Mouse (Mus musculus): ENCODE data around the gene Skap1. TPM values are rescaled to one million over a fixed set of nuclear protein-coding genes. Genes with fewer than 3 reads are reported as not detected.

Skap1 gene
- polyA plus RNA-seq, 1 experiment = not detected

DNA sequence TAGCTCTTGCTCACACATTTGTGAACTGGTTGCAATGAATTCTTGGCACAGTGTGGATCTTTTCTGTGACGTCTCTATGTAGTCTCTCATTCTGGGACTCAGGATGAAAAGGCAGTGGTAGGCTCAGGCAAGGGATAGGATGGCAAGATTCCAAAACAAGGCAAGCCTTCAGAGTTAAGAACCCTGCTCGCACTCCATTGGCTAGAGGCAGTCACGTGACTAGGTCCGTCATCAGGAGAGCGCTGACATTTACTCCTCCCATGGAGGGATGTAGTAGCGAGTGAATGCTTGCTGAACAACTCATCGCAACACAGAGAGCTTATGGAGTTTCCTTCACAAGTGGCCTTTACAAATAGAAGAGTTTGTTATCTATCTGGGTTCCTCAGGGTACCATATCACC lies 27.9 kb upstream of the Skap1 start:
- Histone ChIP-seq H3K27me3 (replicated peaks) (peaks cover 71% of the 10 kb centered on the region), H3K9me3 (peaks cover 5% of the 10 kb centered on the region)

DNA sequence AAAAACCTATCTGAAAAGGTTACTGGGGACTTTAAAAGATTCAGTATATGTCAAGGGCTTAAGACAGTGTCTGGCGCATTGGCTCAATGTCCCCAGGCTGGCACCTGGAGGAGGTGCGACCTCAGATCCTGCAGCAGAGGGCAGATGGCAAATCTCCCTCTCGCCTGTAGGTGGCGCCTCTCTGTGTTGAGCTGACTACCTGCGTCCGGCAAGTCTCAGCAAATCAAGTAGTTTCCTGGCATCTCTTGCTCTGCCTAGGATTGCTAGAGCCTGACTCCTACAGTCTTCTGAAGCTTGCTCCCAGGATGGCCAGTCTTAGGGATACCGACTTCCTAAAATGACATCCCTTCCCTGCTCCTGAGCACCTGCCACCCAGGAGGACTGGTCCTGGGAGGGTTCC lies 25.6 kb upstream of the Skap1 start:
- Histone ChIP-seq H3K27me3 (replicated peaks) (peaks cover 74% of the 10 kb centered on the region), H3K4me1 (peaks cover 9% of the 10 kb centered on the region), H3K9me3 (peaks cover 6% of the 10 kb centered on the region), H3K4me3 (replicated peaks) (no peak overlapping the region), H3K36me3 (replicated peaks; ENCODE audit: low read length) (no peaks in the 10 kb centered on the region)
- TF ChIP-seq GATA1 (IDR thresholded peaks at IDR 0.05; ENCODE audit: borderline replicate concordance, low read length) (no peak), FLI1 (IDR thresholded peaks at IDR 0.05; ENCODE audit: low read length) (no peak)

More for the DNA sequence above, 27.9 kb upstream of the Skap1 start:
- H3K4me1 ChIP-seq = peaks cover 4% of the 10 kb centered on the region
- no peak overlapping the region for H3K4me3 ChIP-seq (replicated peaks)
- TF ChIP-seq FLI1 (IDR thresholded peaks at IDR 0.05; ENCODE audit: low read length) = no peak
- no peak for TF ChIP-seq GATA1 (IDR thresholded peaks at IDR 0.05; ENCODE audit: borderline replicate concordance, low read length)
- no peaks in the 10 kb centered on the region for H3K36me3 ChIP-seq (replicated peaks; ENCODE audit: low read length)

DNA sequence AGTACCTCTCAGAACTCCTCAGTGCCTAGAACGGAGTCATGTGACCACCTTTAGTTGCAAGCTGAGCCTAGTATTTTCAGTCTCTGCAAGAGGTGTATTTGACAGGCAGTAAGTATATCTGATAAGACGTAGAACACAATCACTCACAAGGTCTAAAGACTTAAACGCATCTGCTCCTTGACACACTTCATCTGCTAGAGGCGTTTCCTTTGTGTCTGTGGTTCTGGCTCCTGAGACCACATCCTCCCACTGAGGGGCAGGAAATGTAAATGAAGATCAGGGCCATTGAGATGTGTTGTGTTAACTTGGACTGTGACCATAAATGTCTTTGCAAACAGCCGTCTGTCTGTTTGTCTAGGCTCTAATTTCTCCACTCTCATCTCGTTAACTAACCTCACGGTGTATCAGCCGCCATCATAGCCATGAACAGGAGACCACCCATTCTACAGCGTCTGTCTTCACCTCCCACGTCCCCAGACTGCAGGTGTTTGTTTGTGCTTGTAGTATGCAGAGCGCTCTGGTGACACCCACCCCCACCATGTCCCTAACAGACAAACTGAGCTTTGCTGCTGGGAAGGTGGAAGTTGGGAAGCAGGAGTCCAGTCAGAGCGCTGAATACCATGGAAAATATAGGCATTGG lies 22.7 kb upstream of the Skap1 start:
- H3K27me3 ChIP-seq (replicated peaks) = peaks cover 68% of the 10 kb centered on the region
- TF ChIP-seq FLI1 (IDR thresholded peaks at IDR 0.05; ENCODE audit: low read length) (no peak), GATA1 (IDR thresholded peaks at IDR 0.05; ENCODE audit: borderline replicate concordance, low read length) (no peak)

DNA sequence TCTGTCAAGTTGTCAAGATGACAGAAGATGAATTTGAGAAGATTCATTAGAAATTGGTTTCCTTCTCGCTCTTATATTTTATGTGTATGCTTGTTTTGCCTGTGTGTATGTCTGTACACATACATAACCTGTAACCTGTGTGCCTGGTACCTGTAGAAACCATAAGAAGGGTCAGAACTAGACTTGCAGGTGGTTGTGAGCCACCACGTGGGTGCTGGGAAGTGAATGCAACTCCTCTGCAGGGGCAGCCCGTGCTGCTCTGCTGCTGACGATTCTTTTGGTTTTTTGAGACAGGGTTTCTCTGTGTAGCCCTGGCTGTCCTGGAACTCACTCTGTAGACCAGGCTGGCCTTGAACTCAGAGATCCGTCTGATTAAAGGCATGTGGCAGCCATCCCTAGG lies 21.9 kb upstream of the Skap1 start:
- peaks cover 13% of the 10 kb centered on the region for H3K4me1 ChIP-seq
- H3K4me3 ChIP-seq (replicated peaks) = no peak overlapping the region
- H3K27me3 ChIP-seq (replicated peaks) = peaks cover 66% of the 10 kb centered on the region
- H3K9me3 ChIP-seq = peaks cover 6% of the 10 kb centered on the region
- TF ChIP-seq FLI1 (IDR thresholded peaks at IDR 0.05; ENCODE audit: low read length) (no peak), GATA1 (IDR thresholded peaks at IDR 0.05; ENCODE audit: borderline replicate concordance, low read length) (no peak)
- no peaks in the 10 kb centered on the region for H3K36me3 ChIP-seq (replicated peaks; ENCODE audit: low read length)

More for the DNA sequence above, 22.7 kb upstream of the Skap1 start:
- Histone ChIP-seq H3K4me1 (peaks cover 9% of the 10 kb centered on the region), H3K36me3 (replicated peaks; ENCODE audit: low read length) (no peaks in the 10 kb centered on the region), H3K9me3 (peaks cover 6% of the 10 kb centered on the region), H3K4me3 (replicated peaks) (no peak overlapping the region)

DNA sequence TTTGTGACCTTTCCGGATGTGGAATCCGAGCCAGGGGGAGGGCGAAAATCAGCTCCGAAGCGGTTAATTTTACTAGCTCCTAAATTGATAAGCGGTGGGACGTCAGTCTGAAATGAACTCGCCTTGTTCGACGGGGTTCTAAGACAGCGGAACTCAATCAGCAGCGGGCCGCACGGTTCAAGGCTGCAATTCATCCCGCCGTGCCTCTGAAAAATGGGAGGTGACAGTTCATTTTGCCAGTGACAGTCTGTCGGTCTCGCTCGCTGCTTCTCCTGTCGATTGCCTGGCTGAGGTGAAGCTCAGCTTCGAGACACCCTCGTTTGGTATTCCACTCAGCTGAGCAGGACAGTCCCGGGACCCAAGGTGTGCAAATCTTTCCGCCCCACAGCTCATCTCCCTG lies 16.5 kb upstream of the Skap1 start:
- Histone ChIP-seq H3K9me3 (no peaks in the 10 kb centered on the region), H3K27me3 (replicated peaks) (peaks cover 72% of the 10 kb centered on the region), H3K36me3 (replicated peaks; ENCODE audit: low read length) (no peaks in the 10 kb centered on the region), H3K4me3 (replicated peaks) (no peak overlapping the region), H3K4me1 (peaks cover 4% of the 10 kb centered on the region; the same call in 1 of the 2 replicates)
- TF ChIP-seq FLI1 (IDR thresholded peaks at IDR 0.05; ENCODE audit: low read length) = no peak

DNA sequence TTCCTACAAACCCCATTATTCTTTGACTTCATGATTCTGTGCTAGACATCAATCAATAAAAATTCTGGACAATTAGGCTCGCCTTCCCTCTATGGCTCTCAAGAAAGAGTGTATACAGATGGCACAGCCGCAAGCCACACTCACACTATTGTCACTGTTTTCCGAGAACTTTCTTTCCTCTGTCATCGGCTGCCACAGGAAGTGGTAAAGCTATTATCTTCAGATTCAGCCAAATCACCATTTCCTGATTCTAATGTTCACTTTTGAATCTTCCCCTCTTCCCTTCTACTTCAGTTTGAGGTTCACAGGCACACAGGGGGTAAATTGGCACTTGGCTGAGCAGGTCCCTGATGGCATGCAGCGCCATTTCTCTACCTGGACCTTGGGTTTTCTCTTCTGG lies 9.3 kb upstream of the Skap1 start:
- TF ChIP-seq GATA1 (IDR thresholded peaks at IDR 0.05; ENCODE audit: borderline replicate concordance, low read length) (no peak), FLI1 (IDR thresholded peaks at IDR 0.05; ENCODE audit: low read length) (no peak)
- Histone ChIP-seq H3K4me3 (replicated peaks) (no peak overlapping the region), H3K4me1 (peaks cover 13% of the 10 kb centered on the region), H3K36me3 (replicated peaks; ENCODE audit: low read length) (no peaks in the 10 kb centered on the region), H3K9me3 (no peaks in the 10 kb centered on the region), H3K27me3 (replicated peaks) (peaks cover 93% of the 10 kb centered on the region)

DNA sequence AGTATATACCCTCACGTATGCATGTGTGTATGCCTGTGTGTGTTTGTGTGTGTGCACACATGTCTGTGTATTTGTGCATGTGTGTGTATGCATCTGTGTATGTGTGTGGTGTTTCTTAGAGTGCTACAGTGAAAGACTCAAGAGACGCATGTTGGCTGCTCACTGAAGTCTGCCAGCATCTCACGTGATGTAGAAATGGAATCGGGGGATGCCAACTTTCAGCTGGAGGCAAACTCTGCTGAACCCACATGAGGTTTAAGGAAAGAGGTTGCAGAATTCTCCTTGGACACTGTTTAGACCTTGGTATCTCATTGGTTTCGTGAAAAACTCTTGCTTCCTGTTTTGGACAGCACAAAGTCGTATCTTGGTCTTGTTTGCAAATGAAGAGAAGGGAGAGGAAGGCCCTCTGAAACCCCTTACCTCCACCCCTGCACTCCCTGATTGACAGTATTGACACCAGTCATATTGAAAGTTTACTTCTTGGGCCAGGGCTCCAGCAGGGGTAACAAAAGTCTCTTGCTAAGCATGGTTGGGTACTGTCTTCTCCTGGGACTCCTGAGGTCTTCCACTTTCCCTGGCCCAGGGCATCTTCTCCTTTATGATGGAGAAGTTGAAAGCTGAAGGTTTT lies 8.6 kb upstream of the Skap1 start:
- no peaks in the 10 kb centered on the region for H3K36me3 ChIP-seq (replicated peaks; ENCODE audit: low read length)
- peak overlapping the region; percentile 73 for H3K4me3 ChIP-seq (replicated peaks)
- TF ChIP-seq GATA1 (IDR thresholded peaks at IDR 0.05; ENCODE audit: borderline replicate concordance, low read length) (no peak), FLI1 (IDR thresholded peaks at IDR 0.05; ENCODE audit: low read length) (no peak)
- no peaks in the 10 kb centered on the region for H3K9me3 ChIP-seq
- peaks cover 13% of the 10 kb centered on the region for H3K4me1 ChIP-seq
- peaks cover 93% of the 10 kb centered on the region for H3K27me3 ChIP-seq (replicated peaks)

DNA sequence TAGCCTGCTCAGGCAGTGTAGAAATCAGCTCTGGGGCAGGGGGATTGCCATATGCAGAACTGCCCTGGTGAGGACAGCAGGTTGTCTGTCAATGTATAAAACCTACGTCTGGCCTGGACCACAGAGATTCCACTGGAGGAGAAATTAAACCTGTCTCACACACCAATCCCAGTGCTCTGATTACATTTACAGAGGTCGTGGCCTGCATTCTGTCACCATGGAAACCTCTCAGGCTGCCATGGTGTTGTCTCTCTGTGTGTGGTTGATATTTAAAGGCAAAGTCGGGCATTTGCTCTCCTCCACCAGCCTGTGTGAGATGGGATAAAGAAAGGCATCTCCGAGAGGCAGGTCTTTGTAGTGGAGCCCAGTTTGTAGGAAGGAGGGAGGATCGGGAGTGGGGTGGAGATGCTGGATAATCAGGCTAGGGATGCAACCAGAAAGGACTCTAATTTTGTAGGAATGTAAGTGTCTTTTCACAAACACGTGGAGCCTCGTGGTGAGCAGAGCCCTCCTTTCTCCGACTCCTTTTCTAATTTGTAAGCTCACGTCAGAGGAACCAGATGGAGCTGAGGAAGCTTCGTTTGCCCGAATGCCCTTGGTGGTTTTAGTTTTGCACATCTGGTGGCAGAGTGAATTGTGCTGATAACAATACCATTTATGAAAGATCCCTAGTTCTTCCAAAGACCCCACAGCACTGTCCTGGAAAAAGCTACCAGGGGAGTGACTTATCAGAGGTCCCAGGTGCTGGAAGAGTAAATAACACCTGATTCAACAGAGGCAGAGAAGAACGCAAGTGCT lies 7.7 kb upstream of the Skap1 start:
- H3K36me3 ChIP-seq (replicated peaks; ENCODE audit: low read length) = no peaks in the 10 kb centered on the region
- no peak overlapping the region for H3K4me3 ChIP-seq (replicated peaks)
- peaks cover 13% of the 10 kb centered on the region for H3K4me1 ChIP-seq
- peaks cover 93% of the 10 kb centered on the region for H3K27me3 ChIP-seq (replicated peaks)
- TF ChIP-seq GATA1 (IDR thresholded peaks at IDR 0.05; ENCODE audit: borderline replicate concordance, low read length) = no peak
- H3K9me3 ChIP-seq = no peaks in the 10 kb centered on the region

DNA sequence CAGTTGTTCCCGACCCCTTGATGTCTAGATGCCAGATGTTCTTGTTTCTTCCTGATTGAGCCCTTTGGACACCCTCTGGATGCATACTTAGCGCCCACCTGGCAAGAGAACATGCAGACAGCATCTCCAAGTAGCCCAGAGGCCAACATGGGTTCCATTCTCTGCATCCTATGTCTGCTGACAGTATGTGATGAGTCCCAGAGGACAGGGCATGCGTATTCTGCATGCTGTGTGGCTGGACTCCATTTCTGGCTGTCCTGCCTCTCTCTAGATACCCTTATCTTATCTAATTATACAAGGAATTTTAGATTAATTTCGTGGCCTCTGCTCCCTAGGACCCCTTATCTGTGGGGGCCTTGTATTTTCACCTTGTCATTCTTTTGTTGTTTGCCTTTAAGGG lies 2.6 kb upstream of the Skap1 start:
- Histone ChIP-seq H3K4me3 (replicated peaks) (no peak overlapping the region), H3K4me1 (no peaks in the 10 kb centered on the region; the same call in 1 of the 2 replicates), H3K9me3 (no peaks in the 10 kb centered on the region), H3K36me3 (replicated peaks; ENCODE audit: low read length) (no peaks in the 10 kb centered on the region), H3K27me3 (replicated peaks) (peaks cover 91% of the 10 kb centered on the region)
- TF ChIP-seq GATA1 (IDR thresholded peaks at IDR 0.05; ENCODE audit: borderline replicate concordance, low read length) (no peak), FLI1 (IDR thresholded peaks at IDR 0.05; ENCODE audit: low read length) (no peak)

Data from megakaryocyte, embryonic 14.5 days (primary cell).